Mouse (Mus musculus) cerebral cortex, adult 2 months (tissue): ENCODE data around the gene Sccpdh.

ENCODE experiments used
- WGBS: fragments of 180-500 bp; shearing (Covaris S2); methylation state at CpG from one replicate; pipeline ENCODE4 v1.1.7; 2018; 5-methylcytosine and 5-hydroxymethylcytosine counted together

Gene Sccpdh

GRCm38 (mm10) chr1:179668013-179668805 lies at the start of gene Sccpdh:
Sccpdh (plus strand) TSS chr1:179668210.
- under 1% methylated on average over 83 of the region's 84 CpGs for WGBS

GRCm38 (mm10) chr1:179622665-179623064 lies 45.3 kb upstream of the Sccpdh start:
- WGBS, result 96% methylated on average over 12 of the region's 12 CpGs

GRCm38 (mm10) chr1:179623657-179624056 lies 44.4 kb upstream of the Sccpdh start:
- WGBS, result 70% methylated on average over 4 of the region's 4 CpGs

GRCm38 (mm10) chr1:179624354-179624753 lies 43.7 kb upstream of the Sccpdh start:
- WGBS, result 74% methylated on average over 4 of the region's 4 CpGs

GRCm38 (mm10) chr1:179627855-179628254 lies 40.2 kb upstream of the Sccpdh start:
- 94% methylated on average over 4 of the region's 4 CpGs for WGBS

GRCm38 (mm10) chr1:179628438-179629106 lies 39.4 kb upstream of the Sccpdh start:
- 77% methylated on average over 8 of the region's 8 CpGs for WGBS

- WGBS, result 87% methylated on average over 5 of the region's 5 CpGs
Observed at GRCm38 (mm10) chr1:179629276-179629675, 38.7 kb upstream of the Sccpdh start.

- WGBS, result 78% methylated on average over 11 of the region's 11 CpGs
Observed at GRCm38 (mm10) chr1:179632746-179633413, 35.1 kb upstream of the Sccpdh start.

GRCm38 (mm10) chr1:179633414-179633752 lies 34.6 kb upstream of the Sccpdh start:
- 27% methylated on average over 1 of the region's 1 CpGs for WGBS

- WGBS, result 78% methylated on average over 3 of the region's 3 CpGs
Observed at GRCm38 (mm10) chr1:179634159-179634558, 33.9 kb upstream of the Sccpdh start.

- WGBS, result 88% methylated on average over 4 of the region's 4 CpGs
Observed at GRCm38 (mm10) chr1:179642726-179643125, 25.3 kb upstream of the Sccpdh start.

- 54% methylated on average over 3 of the region's 3 CpGs for WGBS
Observed at GRCm38 (mm10) chr1:179644151-179644550, 23.9 kb upstream of the Sccpdh start.

- WGBS, result 61% methylated on average over 13 of the region's 13 CpGs
Observed at GRCm38 (mm10) chr1:179645101-179645979, 22.7 kb upstream of the Sccpdh start.

- 23% methylated on average over 4 of the region's 4 CpGs for WGBS
Observed at GRCm38 (mm10) chr1:179645980-179646268, 22.1 kb upstream of the Sccpdh start.

GRCm38 (mm10) chr1:179648678-179649077 lies 19.3 kb upstream of the Sccpdh start:
- WGBS, result 69% methylated on average over 4 of the region's 5 CpGs

- WGBS, result 89% methylated on average over 3 of the region's 3 CpGs
Observed at GRCm38 (mm10) chr1:179649324-179649723, 18.7 kb upstream of the Sccpdh start.

- 69% methylated on average over 4 of the region's 4 CpGs for WGBS
Observed at GRCm38 (mm10) chr1:179650284-179650683, 17.7 kb upstream of the Sccpdh start.

GRCm38 (mm10) chr1:179651224-179651623 lies 16.8 kb upstream of the Sccpdh start:
- 85% methylated on average over 5 of the region's 5 CpGs for WGBS

- 54% methylated on average over 5 of the region's 5 CpGs for WGBS
Observed at GRCm38 (mm10) chr1:179663065-179663464, 4.9 kb upstream of the Sccpdh start.

- 72% methylated on average over 4 of the region's 4 CpGs for WGBS
Observed at GRCm38 (mm10) chr1:179664309-179664930, 3.6 kb upstream of the Sccpdh start.

GRCm38 (mm10) chr1:179666971-179667370 lies 1.0 kb upstream of the Sccpdh start:
- 77% methylated on average over 2 of the region's 2 CpGs for WGBS
